Mouse (Mus musculus) small intestine, adult 2 months (tissue): ENCODE measurements around the gene Prrt1. TPM values are rescaled to one million over a fixed set of nuclear protein-coding genes. Genes with fewer than 3 reads are reported as not detected.
A peak's percentile ranks its signal among the peaks of the same experiment; 100 is the strongest.

Source experiments
- H3K27ac ChIP-seq: fragments of 200-500 bp; 2 replicates; pipeline ENCODE4 v1.5.1; 2012; ENCODE audit warnings: low read depth, low read length, control low read depth, inconsistent platforms; ENCODE audit not compliant: insufficient read depth
- H3K27me3 ChIP-seq: fragments of 200-500 bp; 2 replicates; pipeline ENCODE4 v1.6.1; 2012; ENCODE audit warnings: mild to moderate bottlenecking, moderate library complexity, low read length, inconsistent platforms; ENCODE audit not compliant: control insufficient read depth, insufficient read depth
- H3K36me3 ChIP-seq: fragments of 200-500 bp; 2 replicates; pipeline ENCODE4 v1.6.1; 2012; ENCODE audit warnings: mild to moderate bottlenecking, low read length, control low read depth, inconsistent platforms; ENCODE audit not compliant: control insufficient read depth, insufficient read depth
- H3K4me1 ChIP-seq: fragments of 200-500 bp; 2 replicates; pipeline ENCODE4 v1.6.1; 2012; ENCODE audit warnings: low read length, inconsistent platforms, mixed read lengths; ENCODE audit not compliant: control insufficient read depth, insufficient read depth, insufficient read length
- H3K4me3 ChIP-seq: fragments of 200-500 bp; 2 replicates; pipeline ENCODE4 v1.5.1; 2012; ENCODE audit warnings: low read depth, mild to moderate bottlenecking, control low read depth, inconsistent platforms, low read length, moderate library complexity
- CTCF ChIP-seq: fragments of 200-500 bp; IDR thresholded peaks from 2 replicates; pipeline ENCODE4 v1.5.1; 2012; ENCODE audit warnings: low read depth, mild to moderate bottlenecking, control low read depth, inconsistent platforms, low read length, moderate library complexity, mixed read lengths; ENCODE audit not compliant: insufficient replicate concordance, insufficient read length; ENCODE audit errors: extremely low read depth
- POLR2A ChIP-seq: fragments of 200-500 bp; IDR thresholded peaks from 2 replicates; pipeline ENCODE4 v1.6.1; 2012; ENCODE audit warnings: low read depth, mild to moderate bottlenecking, control low read depth, inconsistent platforms, low read length, moderate library complexity
- WGBS: fragments of 180-500 bp; shearing (Covaris S2); methylation state at CpG from one replicate; pipeline ENCODE4 v1.1.7; 2018; 5-methylcytosine and 5-hydroxymethylcytosine counted together
- polyA plus RNA-seq: library from polyadenylated mRNA; depleted of rRNA; stranded (reverse); fragments of >200 nt; gene quantifications from 2 replicates; pipeline ENCODE4 v1.2.3, GENCODE M21; 2012

The Prrt1 gene
- polyA plus RNA-seq, 1 experiment: 8.0 TPM

- peak within 1 kb of the TSS; percentile 65 for H3K4me3 ChIP-seq
- WGBS: under 1% methylated on average over 16 of the region's 16 CpGs
- H3K36me3 ChIP-seq: no peaks in the 10 kb centered on the region
- no peaks in the 10 kb centered on the region for H3K27me3 ChIP-seq
- H3K4me1 ChIP-seq: peaks cover 8% of the 10 kb centered on the region; the same call in 1 of the 2 replicates
- H3K27ac ChIP-seq: peak within 1 kb of the TSS; percentile 53
- TF ChIP-seq CTCF (no peak), POLR2A (peak; percentile 77; the same call in 1 of the 2 replicates)
Observed at GRCm38 (mm10) chr17:34644608-34645007, 15.3 kb downstream of the Prrt1 start, which contains the start of gene Fkbpl. TSS of gene Fkbpl (plus strand) at chr17:34644764.

- no peak for TF ChIP-seq CTCF
- TF ChIP-seq POLR2A: no peak
- H3K27ac ChIP-seq: no peak overlapping the region
- 44% methylated on average over 10 of the region's 10 CpGs for WGBS
- H3K4me1 ChIP-seq: peaks cover 8% of the 10 kb centered on the region; the same call in 1 of the 2 replicates
- H3K27me3 ChIP-seq: no peaks in the 10 kb centered on the region
- H3K36me3 ChIP-seq: peaks cover 1% of the 10 kb centered on the region; the same call in 1 of the 2 replicates
- H3K4me3 ChIP-seq: peak overlapping the region; percentile 42
Observed at GRCm38 (mm10) chr17:34645256-34645829, 16.0 kb downstream of the Prrt1 start.

GRCm38 (mm10) chr17:34645831-34646511 lies 16.6 kb downstream of the Prrt1 start:
- Histone ChIP-seq H3K27ac (no peak overlapping the region), H3K27me3 (no peaks in the 10 kb centered on the region), H3K4me3 (no peak overlapping the region), H3K4me1 (peaks cover 8% of the 10 kb centered on the region; the same call in 1 of the 2 replicates), H3K36me3 (peaks cover 7% of the 10 kb centered on the region)
- no peak for TF ChIP-seq POLR2A
- TF ChIP-seq CTCF: no peak
- 82% methylated on average over 30 of the region's 30 CpGs for WGBS

GRCm38 (mm10) chr17:34646906-34647787 lies 17.8 kb downstream of the Prrt1 start, which contains the start of gene Atf6b:
TSS of gene Atf6b (plus strand) at chr17:34647146.
- H3K36me3 ChIP-seq: peaks cover 18% of the 10 kb centered on the region
- under 1% methylated on average over 65 of the region's 66 CpGs for WGBS
- H3K27ac ChIP-seq: no peak within 1 kb of the TSS; the same call in 1 of the 2 replicates
- TF ChIP-seq CTCF (no peak), POLR2A (peak; percentile 70; the same call in 1 of the 2 replicates)
- H3K4me3 ChIP-seq: peak within 1 kb of the TSS; percentile 88
- no peaks in the 10 kb centered on the region for H3K27me3 ChIP-seq
- H3K4me1 ChIP-seq: peaks cover 8% of the 10 kb centered on the region

GRCm38 (mm10) chr17:34648141-34648890 lies 19.0 kb downstream of the Prrt1 start:
- Histone ChIP-seq H3K27ac (no peak overlapping the region), H3K4me1 (peaks cover 8% of the 10 kb centered on the region), H3K36me3 (peaks cover 26% of the 10 kb centered on the region), H3K4me3 (peak overlapping the region; percentile 4; the same call in 1 of the 2 replicates), H3K27me3 (no peaks in the 10 kb centered on the region)
- WGBS: 85% methylated on average over 16 of the region's 16 CpGs
- TF ChIP-seq CTCF (no peak), POLR2A (no peak)

GRCm38 (mm10) chr17:34649106-34649864 lies 20.0 kb downstream of the Prrt1 start:
- WGBS: 84% methylated on average over 18 of the region's 18 CpGs
- TF ChIP-seq POLR2A (no peak), CTCF (no peak)
- Histone ChIP-seq H3K27ac (no peak overlapping the region), H3K4me3 (no peak overlapping the region), H3K36me3 (peaks cover 30% of the 10 kb centered on the region), H3K4me1 (peaks cover 8% of the 10 kb centered on the region), H3K27me3 (no peaks in the 10 kb centered on the region)
